Mouse (Mus musculus): ENCODE results near the gene Ces2f.

- TF ChIP-seq CTCF (IDR thresholded peaks at IDR 0.05; ENCODE audit: insufficient read depth, low read depth, low read length) = no peak
- no peak for TF ChIP-seq POLR2A (IDR thresholded peaks at IDR 0.05; ENCODE audit: insufficient read depth, low read depth, low read length)
Measured at GRCm38 (mm10) chr8:104947056-104947455, at the start of gene Ces2f.

Measured in olfactory bulb, adult 2 months (tissue).